Mouse (Mus musculus) hindbrain, embryonic 10.5 days (tissue): ENCODE results near the gene Babam2. TPM values are rescaled to one million over a fixed set of nuclear protein-coding genes. Genes with fewer than 3 reads are reported as not detected.

Experiments used
- DNase-seq: peaks from one replicate; pipeline ENCODE4 v3.0.0-alpha.2; 2017; ENCODE audit warnings: low spot score
- H3K27ac ChIP-seq: fragments of 300-500 bp; sonication (generic); 2 replicates; pipeline ENCODE4 v1.5.1; 2016; ENCODE audit warnings: mild to moderate bottlenecking, moderate library complexity
- H3K27me3 ChIP-seq: fragments of 300-500 bp; sonication (generic); 2 replicates; pipeline ENCODE4 v1.6.1; 2016; ENCODE audit warnings: mild to moderate bottlenecking; ENCODE audit not compliant: poor library complexity, insufficient read depth, severe bottlenecking
- H3K36me3 ChIP-seq: fragments of 300-500 bp; sonication (generic); 2 replicates; pipeline ENCODE4 v1.6.1; 2016; ENCODE audit warnings: mild to moderate bottlenecking, moderate library complexity
- H3K4me1 ChIP-seq: fragments of 300-500 bp; sonication (generic); replicated peaks from 2 replicates; pipeline ENCODE4 v1.6.1; 2016; ENCODE audit warnings: mild to moderate bottlenecking
- H3K4me3 ChIP-seq: fragments of 300-500 bp; sonication (generic); 2 replicates; pipeline ENCODE4 v1.5.1; 2016; ENCODE audit warnings: mild to moderate bottlenecking, moderate library complexity
- H3K9me3 ChIP-seq: fragments of 300-500 bp; sonication (generic); 2 replicates; pipeline ENCODE4 v1.6.1; 2016; ENCODE audit warnings: mild to moderate bottlenecking, moderate library complexity
- WGBS: fragments of 180-500 bp; shearing (Covaris S2); methylation state at CpG from one replicate; pipeline ENCODE4 v1.1.7; 2016; 5-methylcytosine and 5-hydroxymethylcytosine counted together
- polyA plus RNA-seq: library from polyadenylated mRNA; unstranded; fragments of >200 nt; fragmentation: Nextera tagmentation; extraction: Ambion mirVana; gene quantifications from 2 replicates; pipeline ENCODE4 v1.2.1, GENCODE M21; 2016

The Babam2 gene
- polyA plus RNA-seq, 1 experiment from 2014 or later, result 36.8 TPM

- no peak overlapping the region for H3K27ac ChIP-seq
- no peaks in the 10 kb centered on the region for H3K4me1 ChIP-seq
- H3K4me3 ChIP-seq, result no peak overlapping the region
- H3K36me3 ChIP-seq, result no peaks in the 10 kb centered on the region
- no peaks in the 10 kb centered on the region for H3K9me3 ChIP-seq
- DNase-seq, result no peak
- no peaks in the 10 kb centered on the region for H3K27me3 ChIP-seq
Measured at GRCm38 (mm10) chr5:31920129-31920528, 222.6 kb downstream of the Babam2 start.

GRCm38 (mm10) chr5:31920890-31921289 is 223.4 kb downstream of the Babam2 start:
- Histone ChIP-seq H3K27me3 (no peaks in the 10 kb centered on the region), H3K9me3 (no peaks in the 10 kb centered on the region), H3K36me3 (no peaks in the 10 kb centered on the region), H3K27ac (no peak overlapping the region), H3K4me3 (no peak overlapping the region), H3K4me1 (no peaks in the 10 kb centered on the region)
- DNase-seq, result no peak
- WGBS, result 89% methylated on average over 1 of the region's 1 CpGs

DNA sequence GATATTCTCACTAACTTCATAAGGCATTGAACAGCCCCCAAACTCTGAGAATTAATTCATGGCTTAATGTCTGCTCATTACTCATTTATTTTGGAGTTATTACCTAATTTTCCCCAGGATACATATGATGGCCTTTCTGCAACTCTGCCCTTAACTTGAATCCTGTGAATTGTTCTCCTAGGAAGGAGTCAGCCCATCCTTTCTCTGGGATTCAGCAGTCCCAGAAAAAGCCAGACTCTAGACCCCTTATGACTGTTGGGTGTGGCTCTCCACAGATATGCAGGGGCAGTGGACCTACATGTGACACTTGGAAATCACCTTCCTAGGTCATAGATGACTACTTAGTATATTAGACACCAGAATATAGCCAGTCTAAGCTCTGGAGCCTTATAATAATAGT is 226.6 kb downstream of the Babam2 start:
- Histone ChIP-seq H3K27ac (no peak overlapping the region), H3K9me3 (peaks cover 5% of the 10 kb centered on the region), H3K4me3 (no peak overlapping the region), H3K36me3 (no peaks in the 10 kb centered on the region), H3K4me1 (0 out of 2 replicates have a peak, but pooled peaks cover 2% of the 10 kb centered on the region), H3K27me3 (no peaks in the 10 kb centered on the region)
- DNase-seq, result no peak

GRCm38 (mm10) chr5:31926551-31926950 is 229.1 kb downstream of the Babam2 start:
- Histone ChIP-seq H3K27ac (no peak overlapping the region), H3K4me1 (0 out of 2 replicates have a peak, but pooled peaks cover 4% of the 10 kb centered on the region), H3K27me3 (no peaks in the 10 kb centered on the region), H3K9me3 (peaks cover 5% of the 10 kb centered on the region), H3K4me3 (no peak overlapping the region), H3K36me3 (no peaks in the 10 kb centered on the region)
- WGBS, result 85% methylated on average over 1 of the region's 1 CpGs
- DNase-seq, result peak; percentile 8

DNA sequence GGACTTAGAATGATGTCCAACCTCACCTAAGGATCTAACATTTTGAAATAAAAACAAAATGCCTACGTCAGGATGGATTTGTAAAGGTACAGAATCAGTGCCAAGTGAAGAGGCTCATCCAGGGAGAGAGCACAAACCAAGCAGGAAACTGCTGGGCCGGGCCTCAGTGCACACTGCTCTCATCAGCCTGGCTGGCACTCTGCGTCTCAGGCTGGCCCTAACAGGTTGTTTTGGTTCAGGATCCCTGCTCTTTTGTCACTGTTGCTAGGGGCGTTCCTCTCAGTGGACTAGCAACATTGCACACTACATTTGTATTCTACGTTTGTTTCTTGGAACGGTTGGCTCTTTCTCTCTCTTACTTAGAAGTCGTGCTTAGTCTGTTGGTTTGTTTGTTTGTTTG is 231.5 kb downstream of the Babam2 start:
- no peak overlapping the region for H3K4me3 ChIP-seq
- no peak overlapping the region for H3K27ac ChIP-seq
- 58% methylated on average over 7 of the region's 7 CpGs for WGBS
- H3K27me3 ChIP-seq, result no peaks in the 10 kb centered on the region
- 0 out of 2 replicates have a peak, but pooled peaks cover 4% of the 10 kb centered on the region for H3K4me1 ChIP-seq
- peaks cover 5% of the 10 kb centered on the region for H3K9me3 ChIP-seq
- no peaks in the 10 kb centered on the region for H3K36me3 ChIP-seq
- DNase-seq, result no peak

- Histone ChIP-seq H3K36me3 (no peaks in the 10 kb centered on the region), H3K27me3 (no peaks in the 10 kb centered on the region), H3K9me3 (peaks cover 5% of the 10 kb centered on the region), H3K4me1 (0 out of 2 replicates have a peak, but pooled peaks cover 4% of the 10 kb centered on the region), H3K4me3 (no peak overlapping the region), H3K27ac (no peak overlapping the region)
- 84% methylated on average over 8 of the region's 8 CpGs for WGBS
- DNase-seq, result no peak
Measured at GRCm38 (mm10) chr5:31931127-31931625, 233.7 kb downstream of the Babam2 start.

- H3K4me3 ChIP-seq, result no peak overlapping the region
- DNase-seq, result no peak
- no peaks in the 10 kb centered on the region for H3K27me3 ChIP-seq
- H3K9me3 ChIP-seq, result peaks cover under 1% of the 10 kb centered on the region; the same call in 1 of the 2 replicates
- H3K36me3 ChIP-seq, result no peaks in the 10 kb centered on the region
- H3K27ac ChIP-seq, result no peak overlapping the region
- 77% methylated on average over 1 of the region's 1 CpGs for WGBS
- 0 out of 2 replicates have a peak, but pooled peaks cover 4% of the 10 kb centered on the region for H3K4me1 ChIP-seq
Measured at GRCm38 (mm10) chr5:31931637-31932036, 234.2 kb downstream of the Babam2 start.

DNA sequence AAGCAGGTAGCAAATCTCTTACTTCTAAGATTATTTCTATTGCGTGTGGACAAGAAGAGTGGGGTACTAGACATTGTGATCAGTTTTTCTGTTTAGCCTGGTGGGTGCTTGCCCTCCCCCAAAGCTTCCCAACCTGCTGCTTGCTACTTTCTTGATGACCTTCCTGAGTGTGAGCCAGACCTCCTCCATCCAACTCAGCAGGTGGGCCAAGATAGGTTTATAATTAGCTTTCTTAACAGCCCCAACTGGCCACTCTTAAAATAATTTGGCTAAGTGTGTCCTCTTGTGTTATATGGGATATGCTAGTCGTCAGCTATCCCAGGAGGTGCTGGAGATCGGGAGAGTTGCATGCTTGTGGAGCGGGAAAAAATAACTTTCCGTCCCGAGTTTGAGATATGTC is 235.8 kb downstream of the Babam2 start:
- Histone ChIP-seq H3K9me3 (no peaks in the 10 kb centered on the region), H3K27ac (no peak overlapping the region), H3K36me3 (no peaks in the 10 kb centered on the region), H3K4me1 (peaks cover 6% of the 10 kb centered on the region), H3K27me3 (no peaks in the 10 kb centered on the region), H3K4me3 (no peak overlapping the region)
- DNase-seq, result no peak
- WGBS, result 92% methylated on average over 6 of the region's 6 CpGs

- Histone ChIP-seq H3K4me1 (peaks cover 4% of the 10 kb centered on the region), H3K9me3 (no peaks in the 10 kb centered on the region), H3K27ac (no peak overlapping the region), H3K36me3 (no peaks in the 10 kb centered on the region), H3K27me3 (no peaks in the 10 kb centered on the region), H3K4me3 (no peak overlapping the region)
- DNase-seq, result no peak
- 77% methylated on average over 3 of the region's 3 CpGs for WGBS
Measured at GRCm38 (mm10) chr5:31934397-31934796, 236.9 kb downstream of the Babam2 start.

DNA sequence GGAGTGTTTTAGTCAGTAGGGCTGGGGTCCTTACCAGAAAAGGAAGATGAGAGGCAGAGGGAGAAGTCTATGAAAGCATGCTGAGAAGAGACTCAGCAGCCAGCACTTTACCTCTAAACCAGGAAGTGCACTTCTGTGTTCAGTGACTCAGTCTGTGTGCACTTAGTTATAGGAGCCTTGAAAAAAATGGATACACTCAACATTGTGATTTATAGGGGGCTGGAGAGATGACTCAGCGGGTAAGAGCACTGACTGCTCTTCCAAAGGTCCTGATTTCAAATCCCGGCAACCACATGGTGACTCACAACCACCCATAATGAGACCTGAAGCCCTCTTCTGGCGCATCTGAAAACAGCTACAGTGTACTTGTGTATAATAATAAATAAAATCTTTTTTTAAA is 238.5 kb downstream of the Babam2 start:
- DNase-seq, result no peak
- H3K27me3 ChIP-seq, result no peaks in the 10 kb centered on the region
- 94% methylated on average over 3 of the region's 3 CpGs for WGBS
- no peak overlapping the region for H3K4me3 ChIP-seq
- H3K27ac ChIP-seq, result no peak overlapping the region
- H3K36me3 ChIP-seq, result no peaks in the 10 kb centered on the region
- H3K4me1 ChIP-seq, result peaks cover 4% of the 10 kb centered on the region
- no peaks in the 10 kb centered on the region for H3K9me3 ChIP-seq

GRCm38 (mm10) chr5:31936523-31936922 is 239.0 kb downstream of the Babam2 start:
- peaks cover 4% of the 10 kb centered on the region for H3K4me1 ChIP-seq
- no peaks in the 10 kb centered on the region for H3K27me3 ChIP-seq
- H3K36me3 ChIP-seq, result no peaks in the 10 kb centered on the region
- H3K9me3 ChIP-seq, result no peaks in the 10 kb centered on the region
- H3K27ac ChIP-seq, result no peak overlapping the region
- 79% methylated on average over 3 of the region's 3 CpGs for WGBS
- no peak overlapping the region for H3K4me3 ChIP-seq
- DNase-seq, result no peak

- Histone ChIP-seq H3K36me3 (no peaks in the 10 kb centered on the region), H3K27ac (no peak overlapping the region), H3K27me3 (no peaks in the 10 kb centered on the region), H3K4me3 (no peak overlapping the region), H3K4me1 (peaks cover 4% of the 10 kb centered on the region), H3K9me3 (no peaks in the 10 kb centered on the region)
- DNase-seq, result no peak
- 91% methylated on average over 8 of the region's 8 CpGs for WGBS
Measured at GRCm38 (mm10) chr5:31940876-31941275, 243.4 kb downstream of the Babam2 start.

DNA sequence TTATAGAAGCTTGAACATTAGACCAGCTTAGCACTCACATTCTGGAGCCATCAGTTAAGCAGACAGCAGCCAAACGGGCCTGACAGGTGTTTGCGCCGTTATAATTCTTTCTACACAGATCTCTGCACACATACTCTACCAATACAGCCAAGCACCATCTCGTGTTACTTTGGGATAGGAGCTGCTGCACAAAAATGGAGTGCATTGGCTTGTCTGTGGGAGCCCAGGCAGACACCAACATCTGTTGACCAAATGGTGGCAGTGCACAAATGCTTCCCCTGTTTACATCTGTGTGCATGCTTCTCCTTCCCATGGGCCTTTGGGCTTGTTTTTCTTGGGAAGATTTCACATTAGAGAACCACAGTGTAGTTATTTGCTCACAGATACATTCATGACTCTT is 249.7 kb downstream of the Babam2 start:
- Histone ChIP-seq H3K9me3 (no peaks in the 10 kb centered on the region), H3K27me3 (no peaks in the 10 kb centered on the region), H3K36me3 (no peaks in the 10 kb centered on the region), H3K27ac (no peak overlapping the region), H3K4me1 (no peaks in the 10 kb centered on the region), H3K4me3 (no peak overlapping the region)
- peak; percentile 18 for DNase-seq
- WGBS, result 75% methylated on average over 4 of the region's 4 CpGs

DNA sequence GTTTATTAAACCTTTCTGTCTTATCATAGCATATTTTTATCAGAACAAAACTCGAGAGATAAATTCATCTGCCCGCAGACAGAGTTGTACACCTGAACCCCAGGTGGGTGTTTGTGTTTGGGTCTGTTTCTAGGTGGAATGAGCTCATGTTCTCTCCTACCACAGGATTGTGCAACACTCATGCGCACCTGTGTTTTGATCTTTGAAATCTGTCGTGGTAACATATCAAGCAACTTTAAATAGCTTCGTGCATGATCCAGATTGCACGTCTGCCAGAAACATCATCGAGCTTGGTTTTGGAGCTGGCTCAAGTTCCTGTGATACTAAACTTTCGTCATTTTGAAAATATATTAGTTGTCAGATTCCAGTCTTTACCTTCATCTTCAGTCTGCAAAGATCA is 251.9 kb downstream of the Babam2 start:
- 94% methylated on average over 8 of the region's 8 CpGs for WGBS
- H3K27ac ChIP-seq, result no peak overlapping the region
- no peak overlapping the region for H3K4me3 ChIP-seq
- H3K9me3 ChIP-seq, result no peaks in the 10 kb centered on the region
- DNase-seq, result no peak
- H3K36me3 ChIP-seq, result no peaks in the 10 kb centered on the region
- no peaks in the 10 kb centered on the region for H3K27me3 ChIP-seq
- H3K4me1 ChIP-seq, result no peaks in the 10 kb centered on the region
